Mouse (Mus musculus): ENCODE data around the gene Cmtm2b. TPM values are rescaled to one million over a fixed set of nuclear protein-coding genes. Genes with fewer than 3 reads are reported as not detected.

Cmtm2b gene
- polyA plus RNA-seq, 1 experiment: not detected

DNA sequence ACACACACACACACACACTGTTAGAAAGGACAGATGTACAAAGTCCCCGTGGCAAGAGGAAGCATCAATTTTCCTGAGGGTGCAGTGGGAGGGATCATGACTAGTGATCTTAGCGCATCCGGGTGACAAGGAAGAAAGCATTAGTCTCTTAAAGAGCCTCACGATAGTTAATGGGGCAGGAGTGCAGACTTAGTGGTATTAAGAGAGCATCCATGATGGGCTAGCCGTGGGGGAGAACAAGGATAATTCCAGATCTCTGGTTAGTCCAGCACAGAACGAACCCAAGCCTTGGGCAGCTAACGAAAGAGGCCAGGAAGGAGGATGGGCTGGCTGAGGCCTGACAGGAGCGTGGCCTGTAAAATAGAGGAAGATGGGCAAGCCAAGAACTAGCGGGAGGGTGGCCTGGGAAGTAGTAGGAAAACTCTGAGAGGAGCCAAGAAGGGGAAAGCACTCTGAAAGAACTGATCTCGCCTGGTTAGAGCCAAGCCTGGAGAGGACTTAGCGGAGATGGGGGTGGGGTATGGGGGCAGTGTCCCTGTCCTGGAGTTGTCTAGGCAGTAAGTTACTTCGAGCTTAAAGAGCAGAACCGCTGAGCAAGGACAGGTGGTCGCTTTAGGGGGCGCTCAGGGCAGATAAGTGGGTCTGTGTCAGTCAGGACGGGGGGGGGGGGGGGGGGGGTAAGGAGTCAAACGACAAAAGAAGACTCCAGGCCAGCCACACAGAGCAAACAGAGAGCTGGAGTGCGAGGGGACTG lies 17.4 kb downstream of the Cmtm2b start, which contains the start of gene Cmtm3:
Gene Cmtm3 (plus strand): TSS at position 182 of the 754 bp plus-strand sequence.
- Histone ChIP-seq H3K27me3 (ENCODE audit: control insufficient read depth, insufficient read depth, low read length) (no peaks in the 10 kb centered on the region), H3K4me1 (ENCODE audit: control insufficient read depth, insufficient read depth, insufficient read length) (no peaks in the 10 kb centered on the region), H3K27ac (ENCODE audit: insufficient read depth, low read length) (peak within 1 kb of the TSS; percentile 58), H3K36me3 (ENCODE audit: control insufficient read depth, insufficient read depth, low read length) (no peaks in the 10 kb centered on the region), H3K4me3 (ENCODE audit: extremely low read depth, insufficient read depth, insufficient read length) (peak within 1 kb of the TSS; percentile 74)
- TF ChIP-seq POLR2A (IDR thresholded peaks at IDR 0.05; ENCODE audit: low read depth, low read length) (no peak), CTCF (IDR thresholded peaks at IDR 0.05; ENCODE audit: extremely low read depth, insufficient read depth, insufficient read length, insufficient replicate concordance) (no peak)
- DNase-seq (ENCODE audit: low read depth in 1 of 2, low spot score in 2 of 2): no peak
- 39% methylated on average over 17 of the region's 18 CpGs for WGBS

DNA sequence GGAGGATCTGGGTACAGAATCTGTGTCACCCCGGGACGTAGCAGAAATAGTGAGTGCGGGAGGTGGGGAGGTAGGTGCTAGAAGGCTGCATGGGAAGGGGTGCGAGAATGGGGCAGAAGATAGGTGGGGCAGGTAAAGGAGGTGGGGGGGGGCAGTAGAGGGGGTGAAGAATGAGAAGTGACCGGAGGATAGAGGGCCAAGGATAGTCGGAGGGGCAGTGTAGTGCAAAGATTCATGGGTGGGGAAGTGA lies 17.9 kb downstream of the Cmtm2b start:
- TF ChIP-seq POLR2A (IDR thresholded peaks at IDR 0.05; ENCODE audit: low read depth, low read length) (no peak), CTCF (IDR thresholded peaks at IDR 0.05; ENCODE audit: extremely low read depth, insufficient read depth, insufficient read length, insufficient replicate concordance) (no peak)
- Histone ChIP-seq H3K36me3 (ENCODE audit: control insufficient read depth, insufficient read depth, low read length) (no peaks in the 10 kb centered on the region), H3K4me3 (ENCODE audit: extremely low read depth, insufficient read depth, insufficient read length) (peak overlapping the region; percentile 74; the same call in 1 of the 2 replicates), H3K27me3 (ENCODE audit: control insufficient read depth, insufficient read depth, low read length) (no peaks in the 10 kb centered on the region), H3K27ac (ENCODE audit: insufficient read depth, low read length) (peak overlapping the region; percentile 54; the same call in 1 of the 2 replicates), H3K4me1 (ENCODE audit: control insufficient read depth, insufficient read depth, insufficient read length) (no peaks in the 10 kb centered on the region)
- DNase-seq (ENCODE audit: low read depth in 1 of 2, low spot score in 2 of 2): no peak
- 4% methylated on average over 6 of the region's 6 CpGs for WGBS

GRCm38 (mm10) chr8:104340233-104341105 lies 18.4 kb downstream of the Cmtm2b start:
- WGBS: 1% methylated on average over 50 of the region's 54 CpGs
- Histone ChIP-seq H3K4me1 (ENCODE audit: control insufficient read depth, insufficient read depth, insufficient read length) (no peaks in the 10 kb centered on the region), H3K27me3 (ENCODE audit: control insufficient read depth, insufficient read depth, low read length) (no peaks in the 10 kb centered on the region), H3K36me3 (ENCODE audit: control insufficient read depth, insufficient read depth, low read length) (no peaks in the 10 kb centered on the region), H3K27ac (ENCODE audit: insufficient read depth, low read length) (peak overlapping the region; percentile 64), H3K4me3 (ENCODE audit: extremely low read depth, insufficient read depth, insufficient read length) (peak overlapping the region; percentile 74)
- peak; percentile 34; the same call in 1 of the 2 replicates for TF ChIP-seq CTCF (IDR thresholded peaks at IDR 0.05; ENCODE audit: extremely low read depth, insufficient read depth, insufficient read length, insufficient replicate concordance)
- TF ChIP-seq POLR2A (IDR thresholded peaks at IDR 0.05; ENCODE audit: low read depth, low read length): no peak; the same call in 1 of the 2 replicates
- peak; percentile 52 to 75 for DNase-seq (ENCODE audit: low read depth in 1 of 2, low spot score in 2 of 2)

GRCm38 (mm10) chr8:104341106-104341561 lies 19.1 kb downstream of the Cmtm2b start:
- Histone ChIP-seq H3K4me1 (ENCODE audit: control insufficient read depth, insufficient read depth, insufficient read length) (no peaks in the 10 kb centered on the region), H3K4me3 (ENCODE audit: extremely low read depth, insufficient read depth, insufficient read length) (peak overlapping the region; percentile 74), H3K27ac (ENCODE audit: insufficient read depth, low read length) (peak overlapping the region; percentile 64), H3K27me3 (ENCODE audit: control insufficient read depth, insufficient read depth, low read length) (no peaks in the 10 kb centered on the region), H3K36me3 (ENCODE audit: control insufficient read depth, insufficient read depth, low read length) (no peaks in the 10 kb centered on the region)
- TF ChIP-seq CTCF (IDR thresholded peaks at IDR 0.05; ENCODE audit: extremely low read depth, insufficient read depth, insufficient read length, insufficient replicate concordance) (no peak), POLR2A (IDR thresholded peaks at IDR 0.05; ENCODE audit: low read depth, low read length) (no peak)
- DNase-seq (ENCODE audit: low read depth in 1 of 2, low spot score in 2 of 2): no peak
- WGBS: 7% methylated on average over 24 of the region's 24 CpGs

DNA sequence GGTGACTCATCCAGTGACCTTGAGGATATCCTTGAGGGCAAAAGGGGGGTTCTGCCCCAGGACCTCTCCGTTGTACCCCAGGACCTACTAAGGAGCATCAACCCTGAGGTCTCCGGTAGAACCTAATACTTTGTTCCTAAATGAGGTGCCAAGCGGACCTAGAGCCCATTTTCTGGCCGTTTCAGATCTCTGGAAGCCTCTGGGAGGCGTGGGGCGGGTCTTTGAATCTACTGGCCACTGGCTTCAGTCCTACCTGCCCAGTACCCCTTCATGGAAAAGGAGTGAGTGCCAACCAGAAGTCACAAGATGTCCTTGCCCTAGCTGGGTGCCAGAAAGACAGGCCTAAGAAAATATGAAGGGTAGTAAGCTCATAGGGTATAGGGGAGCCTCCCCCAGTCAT lies 19.6 kb downstream of the Cmtm2b start:
- no peaks in the 10 kb centered on the region for H3K4me1 ChIP-seq (ENCODE audit: control insufficient read depth, insufficient read depth, insufficient read length)
- 84% methylated on average over 6 of the region's 6 CpGs for WGBS
- TF ChIP-seq CTCF (IDR thresholded peaks at IDR 0.05; ENCODE audit: extremely low read depth, insufficient read depth, insufficient read length, insufficient replicate concordance): no peak
- no peak for TF ChIP-seq POLR2A (IDR thresholded peaks at IDR 0.05; ENCODE audit: low read depth, low read length)
- peak overlapping the region; percentile 10; the same call in 1 of the 2 replicates for H3K27ac ChIP-seq (ENCODE audit: insufficient read depth, low read length)
- peaks cover 3% of the 10 kb centered on the region; the same call in 1 of the 2 replicates for H3K36me3 ChIP-seq (ENCODE audit: control insufficient read depth, insufficient read depth, low read length)
- no peaks in the 10 kb centered on the region for H3K27me3 ChIP-seq (ENCODE audit: control insufficient read depth, insufficient read depth, low read length)
- H3K4me3 ChIP-seq (ENCODE audit: extremely low read depth, insufficient read depth, insufficient read length): no peak overlapping the region
- DNase-seq (ENCODE audit: low read depth in 1 of 2, low spot score in 2 of 2): no peak

GRCm38 (mm10) chr8:104342426-104342825 lies 20.4 kb downstream of the Cmtm2b start:
- WGBS: 77% methylated on average over 5 of the region's 5 CpGs
- no peak for DNase-seq (ENCODE audit: low read depth in 1 of 2, low spot score in 2 of 2)
- TF ChIP-seq POLR2A (IDR thresholded peaks at IDR 0.05; ENCODE audit: low read depth, low read length) (no peak), CTCF (IDR thresholded peaks at IDR 0.05; ENCODE audit: extremely low read depth, insufficient read depth, insufficient read length, insufficient replicate concordance) (no peak)
- H3K27ac ChIP-seq (ENCODE audit: insufficient read depth, low read length): no peak overlapping the region
- H3K4me3 ChIP-seq (ENCODE audit: extremely low read depth, insufficient read depth, insufficient read length): no peak overlapping the region
- H3K27me3 ChIP-seq (ENCODE audit: control insufficient read depth, insufficient read depth, low read length): no peaks in the 10 kb centered on the region
- H3K36me3 ChIP-seq (ENCODE audit: control insufficient read depth, insufficient read depth, low read length): peaks cover 4% of the 10 kb centered on the region; the same call in 1 of the 2 replicates
- H3K4me1 ChIP-seq (ENCODE audit: control insufficient read depth, insufficient read depth, insufficient read length): no peaks in the 10 kb centered on the region

Data from spleen, adult 2 months (tissue).